Mouse (Mus musculus) CH12.LX (cell line): ENCODE measurements around the gene Znrd1as. TPM values are rescaled to one million over a fixed set of nuclear protein-coding genes. Genes with fewer than 3 reads are reported as not detected.

Experiments
- DNase-seq: peaks from one replicate; pipeline ENCODE4 v3.0.0-alpha.2; 2013; ENCODE audit errors: extremely low read depth
- H3K27ac ChIP-seq: 2 replicates; pipeline ENCODE4 v1.5.1; 2012; ENCODE audit warnings: low read depth, mild to moderate bottlenecking, control low read depth, moderate library complexity; ENCODE audit not compliant: insufficient read depth
- H3K27me3 ChIP-seq: replicated peaks from 2 replicates; pipeline ENCODE3; 2012; ENCODE audit warnings: inconsistent platforms
- H3K36me3 ChIP-seq, 2 experiments: replicated peaks in 1 of 2; 2 replicates each; pipeline versions ENCODE3 to v1.6.1; 2012; ENCODE audit warnings: inconsistent platforms in 1 of 2, low read length in 1 of 2, mild to moderate bottlenecking in 1 of 2, mixed read lengths in 1 of 2, moderate library complexity in 1 of 2; ENCODE audit not compliant: control insufficient read depth in 1 of 2, insufficient read depth in 1 of 2
- H3K4me1 ChIP-seq, 2 experiments: 2 replicates each; pipeline ENCODE4 v1.6.1; 2012; ENCODE audit warnings: inconsistent platforms in 1 of 2, moderate library complexity in 1 of 2; ENCODE audit not compliant: insufficient read depth in 2 of 2, control insufficient read depth in 1 of 2
- H3K4me2 ChIP-seq: 2 replicates; pipeline ENCODE4 v1.6.1; 2012; ENCODE audit warnings: low read depth, mild to moderate bottlenecking, control low read depth; ENCODE audit not compliant: poor library complexity, insufficient read depth, severe bottlenecking
- H3K4me3 ChIP-seq, 3 experiments: fragments of 150-350 bp in 1 of 3; sonication (generic) in 1 of 3; replicated peaks in 1 of 3; 2 replicates each; pipeline versions ENCODE3 to v1.5.1; 2011 to 2012; ENCODE audit warnings: low read depth in 2 of 3, low read length in 2 of 3, mild to moderate bottlenecking in 2 of 3, moderate library complexity in 2 of 3, control low read depth in 1 of 3, improper control_type of control experiment in 1 of 3, inconsistent platforms in 1 of 3, mixed read lengths in 1 of 3; ENCODE audit not compliant: poor library complexity in 1 of 3
- H3K79me2 ChIP-seq: replicated peaks from 2 replicates; pipeline ENCODE4 v1.6.1; 2012; ENCODE audit warnings: mild to moderate bottlenecking, moderate library complexity; ENCODE audit not compliant: control insufficient read depth, poor library complexity, insufficient read depth, severe bottlenecking; ENCODE audit errors: extremely low read depth
- H3K9ac ChIP-seq: 2 replicates; pipeline ENCODE4 v1.6.1; 2012; ENCODE audit warnings: low read depth, mild to moderate bottlenecking, control low read depth, moderate library complexity; ENCODE audit not compliant: insufficient read depth
- H3K9me3 ChIP-seq: replicated peaks from 2 replicates; pipeline ENCODE3; 2012; ENCODE audit warnings: low read length, inconsistent platforms, mixed read lengths
- BHLHE40 ChIP-seq: IDR thresholded peaks from 2 replicates; pipeline ENCODE4 v1.6.1; 2011; ENCODE audit warnings: mild to moderate bottlenecking, low read depth, low read length, improper control_type of control experiment
- CHD1 ChIP-seq: IDR thresholded peaks from 2 replicates; pipeline ENCODE4 v1.6.1; 2012; ENCODE audit warnings: low read depth, low read length, improper control_type of control experiment, inconsistent platforms
- CTCF ChIP-seq, 2 experiments: IDR thresholded peaks in 1 of 2; conservative IDR thresholded peaks in 1 of 2; 2 replicates each; pipeline ENCODE4 v1.5.1; 2011 to 2012; ENCODE audit warnings: low read depth in 2 of 2, low read length in 2 of 2, improper control_type of control experiment in 1 of 2, inconsistent platforms in 1 of 2, mild to moderate bottlenecking in 1 of 2, moderate library complexity in 1 of 2
- EP300 ChIP-seq: IDR thresholded peaks from 2 replicates; pipeline ENCODE4 v1.6.1; 2011; ENCODE audit warnings: low read length, improper control_type of control experiment
- ETS1 ChIP-seq: conservative IDR thresholded peaks from 2 replicates; pipeline ENCODE4 v1.6.1; 2012; ENCODE audit warnings: low read depth, mild to moderate bottlenecking, inconsistent platforms, low read length, improper control_type of control experiment, moderate library complexity
- HCFC1 ChIP-seq: IDR thresholded peaks from 2 replicates; pipeline ENCODE4 v1.6.1; 2012; ENCODE audit warnings: low read depth, mild to moderate bottlenecking, inconsistent platforms, low read length, improper control_type of control experiment
- MEF2A ChIP-seq: IDR thresholded peaks from 2 replicates; pipeline ENCODE4 v1.6.1; 2014; ENCODE audit warnings: low read depth, mild to moderate bottlenecking, inconsistent platforms, low read length, improper control_type of control experiment, borderline replicate concordance
- MXI1 ChIP-seq: IDR thresholded peaks from 2 replicates; pipeline ENCODE4 v1.6.1; 2011; ENCODE audit warnings: mild to moderate bottlenecking, low read depth, low read length, improper control_type of control experiment
- MYC ChIP-seq: IDR thresholded peaks from 2 replicates; pipeline ENCODE4 v1.6.1; 2011; ENCODE audit warnings: low read depth, mild to moderate bottlenecking, improper control_type of control experiment, low read length
- PAX5 ChIP-seq: IDR thresholded peaks from 2 replicates; pipeline ENCODE4 v1.6.1; 2012; ENCODE audit warnings: low read length, inconsistent platforms, mixed read lengths
- SMC3 ChIP-seq: IDR thresholded peaks from 2 replicates; pipeline ENCODE4 v1.6.1; 2011; ENCODE audit warnings: low read depth, low read length, improper control_type of control experiment
- USF1 ChIP-seq: IDR thresholded peaks from 2 replicates; pipeline ENCODE4 v1.6.1; 2014; ENCODE audit warnings: low read depth, mild to moderate bottlenecking, inconsistent platforms, low read length, improper control_type of control experiment
- USF2 ChIP-seq: conservative IDR thresholded peaks from 2 replicates; pipeline ENCODE4 v1.6.1; 2011; ENCODE audit warnings: low read depth, low read length, improper control_type of control experiment
- dilution Hi-C: fragments of 300-500 bp; cut with MboI; formaldehyde crosslinking; loops from 2 replicates; pipeline ENCODE4 v1.14.3; 2020; ENCODE audit warnings: low sequenced_read_pairs; ENCODE audit not compliant: extremely low pct_unique_long_range_greater_than_20kb, extremely low pct_ligation_motif_present
- in situ Hi-C: fragments of 300-500 bp; cut with MboI; formaldehyde crosslinking; loops from 3 replicates; pipeline ENCODE4 v1.14.3; 2019; ENCODE audit warnings: low sequenced_read_pairs, low pct_ligation_motif_present, low pct_unique_long_range_greater_than_20kb, mixed read lengths
- polyA plus RNA-seq: library from polyadenylated mRNA; unstranded; fragments of >175 nt; gene quantifications from 2 replicates; pipeline ENCODE4 v1.2.1, GENCODE M21; 2012; ENCODE audit warnings: low read depth; ENCODE audit not compliant: insufficient read length
- total RNA-seq, 2 experiments: library from RNA; depleted of rRNA; stranded (reverse); fragments of 300-350 nt in 1 of 2; fragments of >200 nt in 1 of 2; gene quantifications; 2 replicates each; pipeline ENCODE4 v1.2.3; 2012 to 2014

Gene Znrd1as
- total and polyA plus RNA-seq, 3 experiments: 8.1 to 9.3 (median 8.5) TPM

DNA sequence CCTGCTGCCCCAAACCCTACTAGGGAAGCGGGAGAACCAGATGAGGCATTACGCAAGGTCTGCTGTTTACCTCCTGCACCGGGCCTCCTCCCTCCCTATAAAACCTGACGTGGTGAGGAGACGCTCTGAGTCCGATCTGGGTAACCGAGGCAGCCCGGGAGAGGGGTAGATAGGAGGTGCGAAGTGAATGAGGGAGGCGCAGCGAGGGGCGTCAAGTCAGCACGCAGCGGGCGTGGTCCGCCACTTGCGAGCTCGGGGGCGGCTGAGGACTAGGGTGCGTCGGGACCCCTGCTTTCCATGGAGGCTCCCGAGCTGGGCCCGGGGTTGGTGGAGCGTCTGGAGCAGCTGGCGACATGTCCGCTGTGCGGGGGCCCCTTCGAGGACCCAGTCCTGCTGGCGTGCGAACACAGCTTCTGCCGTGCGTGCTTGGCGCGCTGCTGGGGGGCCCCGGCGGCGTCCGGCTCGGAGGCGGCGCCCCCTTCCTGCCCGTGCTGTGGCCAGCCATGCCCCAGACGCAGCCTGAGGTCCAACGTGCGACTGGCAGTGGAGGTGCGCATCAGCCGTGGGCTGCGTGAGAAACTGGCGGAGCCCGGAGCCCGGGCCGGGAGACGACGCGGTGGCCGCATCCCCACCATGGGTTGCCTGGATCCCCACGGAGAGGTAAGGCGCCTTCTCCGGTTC lies 15.5 kb upstream of the Znrd1as start, which contains the start of gene Rnf39:
Rnf39 (plus strand) TSS at position 128 of the 681 bp plus-strand sequence.
- TF ChIP-seq MYC (no peak), USF1 (no peak)
- TF ChIP-seq, all 38 proteins: peak for 0
- no peaks in the 10 kb centered on the region for H3K9me3 ChIP-seq
- no peak within 1 kb of the TSS for H3K27ac ChIP-seq
- no peak within 1 kb of the TSS for H3K9ac ChIP-seq
- H3K36me3 ChIP-seq: peaks cover 0 to 13% of the 10 kb centered on the region in 2 experiments
- H3K4me1 ChIP-seq: peaks cover 0 to 4% of the 10 kb centered on the region in 2 experiments; a peak in 2 of 4 replicates
- in situ Hi-C loops: no loop called here
- H3K4me2 ChIP-seq: no peak within 1 kb of the TSS
- H3K27me3 ChIP-seq: no peaks in the 10 kb centered on the region
- dilution Hi-C loops: no loop called here
- H3K79me2 ChIP-seq: no peaks in the 10 kb centered on the region
- no peak for DNase-seq
- H3K4me3 ChIP-seq: no peak within 1 kb of the TSS

DNA sequence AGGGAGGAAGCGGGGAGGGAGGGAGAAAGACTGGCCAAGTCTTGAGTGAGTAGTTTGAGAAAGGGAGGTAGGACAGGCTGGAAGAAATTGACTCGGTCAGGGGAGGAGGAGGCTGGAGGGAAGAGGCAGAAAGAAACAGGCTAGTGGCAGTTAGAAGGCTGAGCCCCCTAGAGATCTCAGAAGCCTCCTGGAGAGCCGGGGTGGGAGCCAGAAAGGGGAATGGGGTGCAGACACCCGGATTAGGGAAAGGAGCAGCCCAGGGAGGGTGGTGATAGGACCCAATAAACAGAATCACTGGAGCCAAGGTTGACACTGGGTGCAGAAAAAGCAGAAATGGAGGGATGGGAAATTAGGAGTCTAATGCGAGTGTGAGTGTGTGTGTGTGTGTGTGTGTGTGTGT lies 14.7 kb upstream of the Znrd1as start:
- Histone ChIP-seq H3K9me3 (no peaks in the 10 kb centered on the region), H3K27ac (no peak overlapping the region), H3K9ac (no peak overlapping the region), H3K4me3 (no peak overlapping the region), H3K79me2 (no peaks in the 10 kb centered on the region), H3K36me3 (peaks cover 6 to 20% of the 10 kb centered on the region in 2 experiments), H3K27me3 (no peaks in the 10 kb centered on the region), H3K4me1 (0 out of 4 replicates have a peak, but pooled peaks cover 0 to 2% of the 10 kb centered on the region in 2 experiments), H3K4me2 (no peak overlapping the region)
- no peak for TF ChIP-seq CHD1
- no peak for TF ChIP-seq EP300
- TF ChIP-seq ETS1: no peak
- no peak for TF ChIP-seq BHLHE40
- TF ChIP-seq SMC3: no peak
- no peak for TF ChIP-seq CTCF (conservative IDR thresholded peaks at IDR 0.05 in 1 of 2, IDR thresholded peaks at IDR 0.05 in 1 of 2; ENCODE audit: low read depth in 2 of 2, low read length in 2 of 2)
- TF ChIP-seq USF2: no peak
- no peak for TF ChIP-seq PAX5
- no peak for TF ChIP-seq HCFC1
- no peak for TF ChIP-seq MYC
- no peak for TF ChIP-seq MXI1
- TF ChIP-seq MEF2A: no peak
- dilution Hi-C loops: no loop called here
- in situ Hi-C loops: no loop called here
- no peak for DNase-seq
